Mouse (Mus musculus): ENCODE measurements around the gene Tma7. TPM values are rescaled to one million over a fixed set of nuclear protein-coding genes. Genes with fewer than 3 reads are reported as not detected.

The Tma7 gene
- total RNA-seq, 2 experiments from 2014 or later: 348 to 352 TPM

DNA sequence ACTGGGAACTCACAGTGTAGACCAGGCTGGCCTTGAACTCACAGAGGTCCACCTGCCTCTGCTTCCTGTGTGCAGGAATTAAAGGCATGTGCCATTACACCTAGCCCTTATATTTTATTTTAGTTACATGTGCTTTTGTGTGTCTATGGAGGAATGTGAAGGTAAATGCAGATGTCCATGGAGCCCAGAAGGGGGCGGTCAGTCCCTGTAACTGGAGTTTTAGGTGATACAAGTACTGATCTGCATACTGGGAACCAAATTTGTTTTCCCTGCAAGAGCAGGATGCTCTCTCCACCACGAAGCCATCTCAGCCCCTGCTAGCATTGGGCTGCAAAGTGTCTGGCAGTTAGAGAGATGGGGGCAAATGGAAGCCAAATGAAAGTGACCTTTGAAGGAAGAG lies 2.5 kb upstream of the Tma7 start:
- DNase-seq (ENCODE audit: low spot score in 2 of 2): no peak
- intact Hi-C loops (cut with DNase I): loop anchor here (5.0 kb wide), 1 partner anchor 777 kb away; no protein-coding TSS in a partner anchor

- intact Hi-C loops (cut with DNase I): no loop called here
- DNase-seq (ENCODE audit: low spot score in 2 of 2): no peak
These were observed 651 bp downstream of the Tma7 start for GRCm38 (mm10) chr9:109081749-109082123.

DNA sequence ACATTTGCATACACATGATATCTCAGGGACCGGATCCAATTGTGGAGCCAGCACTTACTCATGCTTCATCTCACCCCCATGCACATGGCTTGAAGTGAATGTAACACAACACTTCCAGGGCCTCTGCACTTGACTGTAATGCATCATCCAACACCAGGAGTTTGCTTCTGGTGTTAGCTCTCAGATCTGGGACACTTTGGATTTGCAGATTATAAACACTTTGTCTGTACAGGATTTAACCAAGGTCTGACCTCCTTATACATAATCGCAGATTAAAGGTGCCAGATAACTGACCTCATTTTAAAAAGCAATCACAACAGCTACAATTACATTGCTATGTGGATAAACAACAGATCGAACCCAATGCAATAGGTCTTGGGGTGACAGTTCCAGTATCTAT lies 1.9 kb downstream of the Tma7 start:
- DNase-seq (ENCODE audit: low spot score in 2 of 2): no peak
- intact Hi-C loops (cut with DNase I): no loop called here

DNA sequence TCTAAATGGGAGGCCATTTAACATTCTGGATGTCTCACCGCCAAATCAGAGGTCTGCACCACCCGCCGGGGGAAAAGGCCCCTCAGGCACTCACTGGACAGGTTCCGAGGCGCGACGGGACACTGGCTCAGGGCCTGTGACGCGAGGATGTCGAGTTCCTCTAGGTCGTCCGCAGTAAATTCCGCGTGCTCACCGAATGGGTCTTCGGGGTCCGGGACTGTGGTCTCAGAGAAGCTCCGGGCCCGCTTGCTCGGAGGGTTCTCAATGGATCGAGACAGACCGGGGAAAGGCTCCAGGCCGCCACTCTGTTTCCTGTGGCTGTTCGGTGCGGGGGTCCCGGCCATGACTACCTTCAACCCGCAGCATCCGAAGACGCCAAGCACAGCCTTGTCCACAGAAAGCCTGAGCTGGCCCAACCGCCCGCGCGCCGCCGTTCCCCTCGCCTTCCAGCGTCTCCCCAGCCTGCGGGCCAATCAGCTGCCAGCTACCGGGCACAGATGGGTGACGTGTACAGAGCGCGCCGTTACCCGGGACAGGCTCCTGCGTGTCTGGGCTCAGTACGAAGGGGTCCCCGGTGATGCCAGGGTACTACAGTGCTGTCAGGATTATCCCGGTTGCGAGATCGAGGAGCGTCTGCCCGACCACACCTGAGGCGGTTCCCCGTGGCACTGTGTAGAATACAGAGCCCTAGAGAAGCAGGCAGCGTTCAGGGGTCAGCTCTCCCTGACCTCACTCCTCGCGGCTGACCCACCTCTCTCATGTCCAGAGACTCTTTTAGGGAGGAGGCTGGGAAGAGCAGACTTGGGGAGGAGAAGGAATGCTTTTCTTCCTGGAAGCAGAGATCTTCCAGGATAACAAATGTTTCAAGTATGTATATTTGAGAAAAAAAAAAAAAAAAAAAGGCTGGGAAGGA lies 8.5 kb downstream of the Tma7 start, which contains the start of gene Atrip:
Gene Atrip, minus strand, starts transcription at position 464 of the 913 bp plus-strand sequence.
- peak; percentile 96 for DNase-seq (ENCODE audit: low spot score in 2 of 2)
- intact Hi-C loops (cut with DNase I): no loop called here

GRCm38 (mm10) chr9:109068095-109068735 lies 14.2 kb downstream of the Tma7 start:
- intact Hi-C loops (cut with DNase I): no loop called here
- DNase-seq (ENCODE audit: low spot score in 2 of 2): no peak

- DNase-seq (ENCODE audit: low spot score in 2 of 2): no peak
- intact Hi-C loops (cut with DNase I): no loop called here
These were observed 21.5 kb downstream of the Tma7 start for GRCm38 (mm10) chr9:109060898-109061295.

DNA sequence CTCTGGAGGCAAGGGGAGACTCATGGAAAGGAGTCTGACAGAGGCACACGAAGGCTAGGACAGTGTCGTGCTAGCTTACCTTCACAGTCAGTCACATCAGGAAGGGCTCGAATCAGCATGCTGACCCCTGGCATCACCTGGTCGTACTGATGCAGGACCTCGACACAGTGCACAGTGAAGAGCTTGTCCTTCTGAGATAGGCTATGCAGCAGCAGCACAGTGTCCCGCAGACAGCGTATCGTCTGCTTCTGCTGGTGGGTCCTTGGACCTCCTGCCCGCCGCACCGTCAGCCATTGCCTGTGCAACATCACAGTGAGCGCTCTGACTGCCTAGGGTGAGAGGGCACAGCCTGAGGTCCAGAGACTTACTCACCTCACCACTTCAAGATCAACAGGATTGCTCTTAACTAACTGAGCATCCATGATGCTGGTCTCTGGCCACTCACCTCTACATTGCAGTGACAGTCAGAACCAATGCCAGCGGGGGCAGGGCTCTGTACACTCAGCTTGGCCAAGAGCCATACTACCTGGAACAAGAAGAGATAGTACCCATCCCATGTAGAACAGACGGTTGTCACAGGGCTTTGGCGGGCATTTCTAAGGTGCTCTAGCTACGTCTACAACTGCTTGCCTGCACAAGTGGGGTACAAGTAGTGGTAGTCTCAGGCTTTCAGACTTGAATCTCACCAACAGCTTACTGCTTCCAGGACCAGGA lies 22.0 kb downstream of the Tma7 start:
- intact Hi-C loops (cut with DNase I): no loop called here
- DNase-seq (ENCODE audit: low spot score in 2 of 2): no peak

GRCm38 (mm10) chr9:109059136-109059903 lies 23.1 kb downstream of the Tma7 start, which contains the start of gene Trex1:
TSS of gene Trex1 (minus strand) at chr9:109059734.
- intact Hi-C loops (cut with DNase I): loop anchor here (1.0 to 5.0 kb wide), 2 partner anchors 56 to 122 kb away; partner anchors contain the start of gene Uqcrc1
- peak; percentile 87 for DNase-seq (ENCODE audit: low spot score in 2 of 2)

DNA sequence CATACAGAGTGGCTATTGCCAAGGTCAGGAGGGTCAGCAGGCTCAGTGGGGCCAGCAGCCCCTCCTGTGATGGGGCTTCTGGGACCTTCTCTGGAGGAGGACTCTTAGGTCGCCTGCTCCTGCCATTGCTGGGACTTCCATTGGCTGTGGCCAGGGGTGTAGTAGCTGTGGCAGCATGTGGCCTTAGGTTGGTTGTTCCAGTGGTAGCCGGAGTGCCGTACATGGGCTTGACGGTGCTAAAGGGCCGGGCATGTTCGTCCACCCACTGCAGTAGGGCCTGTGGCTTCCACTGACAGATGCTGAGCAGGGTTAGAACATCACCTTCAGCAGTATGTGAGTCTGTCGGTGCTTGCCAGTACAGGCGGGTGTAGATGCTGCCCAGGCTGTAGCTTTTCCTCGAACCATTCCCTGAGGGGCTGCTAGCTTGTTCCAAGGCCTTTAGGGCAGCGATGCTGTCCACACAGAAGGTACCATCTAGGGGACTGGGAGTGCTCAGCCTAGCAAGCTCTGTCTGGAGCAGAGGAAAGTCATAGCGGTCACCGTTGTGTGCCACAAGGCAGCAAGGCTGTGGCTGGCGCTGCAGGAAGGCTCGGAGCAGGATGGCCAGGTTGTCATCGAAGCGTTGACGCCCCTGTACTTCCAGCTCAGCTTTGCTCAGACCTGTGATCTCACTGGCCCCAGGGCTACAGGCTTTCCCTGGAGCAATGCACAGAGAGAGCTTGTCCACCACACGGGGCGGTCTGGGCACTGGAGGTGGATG lies 24.2 kb downstream of the Tma7 start:
- DNase-seq (ENCODE audit: low spot score in 2 of 2): peak; percentile 7 to 10
- intact Hi-C loops (cut with DNase I): loop anchor here (5.0 kb wide), 1 partner anchor 121 kb away; the partner anchor contains the start of gene Uqcrc1

DNA sequence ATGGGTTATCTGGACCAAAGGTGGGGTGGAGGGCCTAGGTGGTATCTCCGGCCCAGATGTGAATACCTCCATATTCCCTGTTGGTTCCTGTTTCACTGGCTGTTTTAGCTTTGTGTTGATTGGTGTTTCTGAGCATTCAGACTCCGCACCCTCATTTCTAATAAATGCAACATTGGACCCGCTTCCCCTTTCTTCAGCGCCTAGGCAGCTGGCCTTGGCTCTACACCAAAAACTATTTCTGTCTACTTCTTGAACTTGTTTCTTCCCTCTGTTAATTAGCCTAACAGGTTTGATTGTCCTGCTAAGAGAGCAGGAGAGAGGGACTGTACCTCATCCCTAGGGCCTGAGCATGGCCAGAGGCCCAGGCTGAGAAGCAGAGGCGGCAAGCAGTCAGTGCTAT lies 24.8 kb downstream of the Tma7 start:
- intact Hi-C loops (cut with DNase I): loop anchor here (5.0 kb wide), 1 partner anchor 120 kb away; the partner anchor contains the start of gene Uqcrc1

DNA sequence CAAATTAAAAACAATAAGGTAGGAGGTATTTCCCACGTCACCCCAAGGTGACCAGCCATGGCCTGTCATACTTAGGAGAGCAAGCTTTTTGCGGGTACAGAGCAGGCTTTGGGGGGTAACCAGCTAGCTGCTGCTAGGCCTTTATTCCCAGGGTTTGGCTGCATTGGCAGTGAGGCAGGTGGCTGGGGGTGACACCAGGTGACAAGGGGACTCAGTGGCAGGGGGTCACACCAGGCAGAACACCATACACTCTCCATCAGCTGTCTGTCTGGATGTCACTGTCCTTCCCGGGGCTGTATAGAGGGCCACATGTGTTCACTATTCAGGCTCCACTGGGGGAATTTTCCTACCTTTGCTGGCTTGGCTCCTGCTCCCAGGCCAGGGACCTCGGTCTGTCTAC lies 25.5 kb downstream of the Tma7 start:
- no peak for DNase-seq (ENCODE audit: low spot score in 2 of 2)
- intact Hi-C loops (cut with DNase I): loop anchor here (5.0 kb wide), 1 partner anchor 120 kb away; the partner anchor contains the start of gene Uqcrc1

More for the DNA sequence above, 24.8 kb downstream of the Tma7 start:
- DNase-seq (ENCODE audit: low spot score in 2 of 2): peak in 1 of 2 experiments; percentile 5

DNA sequence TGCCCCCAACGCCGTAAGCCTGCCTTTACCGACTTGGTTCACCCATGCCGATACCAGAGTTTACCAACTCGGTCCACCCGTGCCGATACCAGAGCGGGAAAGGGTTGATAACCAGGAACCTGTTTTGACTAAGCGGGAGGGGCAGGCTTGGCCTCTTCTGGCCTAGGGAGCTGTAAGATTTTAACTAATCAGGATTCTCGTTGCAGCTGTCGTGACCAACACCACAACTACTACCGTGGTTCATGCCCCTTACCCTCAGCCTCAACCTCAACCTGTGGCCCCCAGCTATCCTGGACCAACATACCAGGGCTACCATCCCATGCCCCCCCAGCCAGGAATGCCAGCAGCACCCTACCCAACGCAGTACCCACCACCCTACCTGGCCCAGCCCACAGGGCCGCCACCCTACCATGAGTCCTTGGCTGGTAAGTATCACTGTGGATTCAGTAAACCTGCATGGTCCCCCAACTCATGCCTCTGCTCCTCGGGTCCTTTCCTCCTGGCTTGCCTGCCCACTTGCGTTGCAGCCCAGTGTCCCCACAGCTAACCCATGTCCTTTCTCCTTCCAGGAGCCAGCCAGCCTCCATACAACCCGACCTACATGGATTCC lies 26.2 kb downstream of the Tma7 start:
- intact Hi-C loops (cut with DNase I): loop anchor here (5.0 kb wide), 1 partner anchor 119 kb away; the partner anchor contains the start of gene Uqcrc1

DNA sequence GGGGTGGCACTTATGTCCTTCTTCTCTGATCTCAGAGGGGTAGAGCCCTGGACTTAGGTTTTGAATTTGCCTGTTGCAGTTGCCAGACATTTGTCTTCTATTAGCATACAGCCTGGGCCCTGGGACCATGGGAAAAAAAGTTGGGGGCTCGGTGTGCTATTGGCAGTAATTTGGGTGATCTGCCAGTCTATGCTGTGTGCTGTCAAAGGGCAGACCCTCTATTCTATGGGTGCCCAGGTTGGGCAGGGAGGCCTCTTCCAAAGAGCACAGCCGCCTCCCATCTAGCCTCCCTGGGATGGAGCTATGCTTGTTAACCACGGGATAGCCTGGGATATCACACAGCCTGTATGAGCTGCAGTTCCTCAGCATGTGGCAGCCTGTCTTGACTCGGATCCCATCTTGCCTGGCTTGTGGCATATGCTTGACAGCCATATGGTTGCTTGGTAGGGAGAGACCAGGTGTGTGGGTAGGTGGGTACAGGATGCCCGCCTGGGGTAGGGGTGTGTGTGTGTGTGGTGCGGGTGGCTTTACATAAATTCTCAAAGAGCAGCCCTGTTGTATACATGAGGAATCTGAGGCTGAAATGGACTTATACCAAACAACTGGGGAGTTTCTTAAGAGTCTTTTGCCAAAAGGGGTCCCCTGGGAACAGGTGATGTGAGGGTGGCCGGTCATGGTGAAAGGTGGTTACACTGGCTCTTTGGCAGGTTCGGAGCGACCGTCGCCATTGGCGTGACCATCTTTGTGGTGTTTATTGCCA lies 26.9 kb downstream of the Tma7 start:
- peak in 1 of 2 experiments; percentile 15 for DNase-seq (ENCODE audit: low spot score in 2 of 2)
- intact Hi-C loops (cut with DNase I): loop anchor here (5.0 kb wide), 1 partner anchor 118 kb away; the partner anchor contains the start of gene Uqcrc1

More for the DNA sequence above, 26.2 kb downstream of the Tma7 start:
- DNase-seq (ENCODE audit: low spot score in 2 of 2): peak in 1 of 2 experiments; percentile 9

- intact Hi-C loops (cut with DNase I): loop anchor here (5.0 kb wide), 1 partner anchor 117 kb away; the partner anchor contains the start of gene Uqcrc1
- peak; percentile 65 to 74 for DNase-seq (ENCODE audit: low spot score in 2 of 2)
These were observed 27.7 kb downstream of the Tma7 start for GRCm38 (mm10) chr9:109054712-109055111.

GRCm38 (mm10) chr9:109053851-109054250 lies 28.5 kb downstream of the Tma7 start:
- intact Hi-C loops (cut with DNase I): no loop called here
- DNase-seq (ENCODE audit: low spot score in 2 of 2): no peak

DNA sequence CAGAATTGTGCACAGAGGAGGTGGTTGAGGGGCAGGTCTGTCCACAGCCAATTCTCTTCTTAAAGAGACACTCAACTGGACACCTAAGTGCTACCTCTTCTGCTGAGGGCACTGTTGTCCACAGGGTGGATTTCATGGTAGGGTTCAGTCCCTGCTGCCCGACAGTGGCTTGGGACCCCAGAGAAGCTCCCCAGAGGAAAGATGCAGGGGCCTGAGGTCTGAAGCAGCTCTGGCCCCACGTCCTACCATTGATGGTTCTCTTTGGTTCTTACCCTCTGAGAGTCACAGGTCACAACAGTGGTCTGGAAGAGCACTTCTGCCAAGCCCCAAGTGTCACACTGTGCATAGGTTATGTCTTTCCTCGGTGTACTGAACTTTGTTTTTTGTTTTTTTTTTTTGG lies 29.0 kb downstream of the Tma7 start:
- intact Hi-C loops (cut with DNase I): no loop called here
- DNase-seq (ENCODE audit: low spot score in 2 of 2): no peak
